Mouse (Mus musculus) retina, postnatal 1 day (tissue): Measurements from ENCODE around the gene Prkaca.
"Not testable (repeated sequence)": the region's sequence is repeated elsewhere in the genome, so short reads cannot be mapped to it uniquely, and the experiment has no call there.

Source experiments
- DNase-seq: peaks from one replicate; pipeline ENCODE4 v3.0.0-alpha.2; 2012

The Prkaca gene

DNA sequence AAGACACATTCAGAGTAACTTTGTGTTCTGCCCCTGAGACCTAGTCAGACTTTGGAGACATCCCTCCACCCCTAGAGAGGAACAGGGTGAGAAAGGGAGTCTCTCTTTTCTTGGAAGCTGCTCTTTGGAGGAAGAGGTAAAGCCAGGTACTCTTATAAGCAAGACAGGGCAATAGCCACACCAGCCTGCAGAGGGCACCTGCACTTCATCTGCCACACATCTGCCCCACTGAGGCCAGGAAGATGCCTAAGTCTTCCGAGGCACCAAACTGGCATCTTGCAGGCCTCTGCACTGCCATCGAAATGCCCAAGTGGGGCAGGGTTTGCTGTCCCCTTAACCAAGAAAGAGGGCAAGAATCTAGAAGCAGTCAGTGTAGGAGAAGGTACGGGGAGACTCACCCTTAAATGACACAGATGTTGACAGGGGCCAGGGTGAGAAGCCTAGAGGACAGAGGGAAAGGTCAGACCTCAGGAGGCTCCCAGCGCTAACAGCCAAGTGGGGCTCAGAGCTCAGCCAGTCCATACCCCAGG, 3.4 kb downstream of the Prkaca start:
- no peak for DNase-seq

DNA sequence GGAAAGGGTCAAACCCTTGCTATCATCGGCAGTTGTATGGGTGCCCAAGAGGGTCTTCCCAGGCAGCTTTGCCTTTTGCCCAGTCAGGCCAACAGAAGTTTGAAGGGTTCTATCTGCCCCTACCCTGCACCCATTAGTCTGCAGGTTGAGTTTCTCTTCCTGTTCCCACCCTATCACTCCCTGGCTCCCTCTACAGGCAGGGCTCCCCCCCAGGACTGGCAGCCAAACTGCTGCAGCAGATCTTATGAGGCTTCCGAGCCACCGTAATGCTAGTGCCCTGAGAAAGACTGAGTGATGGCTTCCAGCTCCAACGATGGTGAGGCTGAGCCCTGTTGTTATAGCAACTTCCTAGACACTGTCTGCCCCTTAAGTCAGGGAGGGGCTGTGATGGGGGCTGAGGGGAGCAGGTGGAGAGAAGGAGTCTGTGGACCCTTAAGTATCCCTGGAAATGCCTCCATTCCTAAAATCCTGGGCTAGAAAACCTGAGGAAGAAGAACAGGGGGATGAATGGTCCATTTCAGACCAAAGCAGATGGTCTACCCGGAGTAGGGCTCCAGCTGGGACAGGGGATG, 4.1 kb downstream of the Prkaca start:
- no peak for DNase-seq

DNA sequence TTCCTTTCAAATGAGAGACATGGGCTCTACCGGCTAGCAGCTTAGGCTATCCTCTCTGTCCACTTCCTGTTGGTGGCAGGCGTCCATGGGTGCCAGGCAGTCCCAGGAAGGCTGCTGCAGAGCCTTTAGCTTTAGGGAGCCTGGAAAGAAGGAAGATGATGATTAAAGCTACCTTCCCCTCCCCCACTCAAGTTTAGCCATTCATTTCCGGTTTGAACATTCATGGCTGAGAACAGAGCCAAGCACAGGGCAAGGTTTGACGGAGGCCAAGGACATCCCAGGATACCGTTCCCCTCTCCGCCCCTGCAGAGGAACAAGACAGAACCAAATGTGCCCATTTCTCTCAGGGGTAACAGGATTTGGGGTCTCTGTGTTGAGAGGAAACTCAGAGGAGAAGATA, 4.9 kb downstream of the Prkaca start:
- DNase-seq, result no peak

DNA sequence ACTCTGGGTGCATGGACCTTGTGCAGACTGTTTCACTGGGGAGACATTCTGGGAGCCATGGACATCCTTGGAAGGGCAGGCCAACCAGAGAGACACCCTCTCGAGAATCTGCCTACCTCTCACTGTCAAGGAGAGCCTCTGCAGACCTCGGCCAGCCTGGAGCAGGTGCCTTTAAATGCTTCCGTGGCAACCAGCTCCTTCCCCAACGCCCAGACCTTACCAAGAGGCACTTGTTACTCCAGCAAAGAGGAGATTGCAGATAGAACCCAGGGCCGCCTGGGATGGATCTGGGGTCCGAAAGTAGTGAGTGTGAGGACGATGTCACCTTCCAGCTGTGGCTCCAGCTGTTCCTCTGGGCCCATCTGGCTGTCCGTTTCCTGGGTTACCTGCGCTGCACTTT, 5.4 kb downstream of the Prkaca start:
- no peak for DNase-seq

DNA sequence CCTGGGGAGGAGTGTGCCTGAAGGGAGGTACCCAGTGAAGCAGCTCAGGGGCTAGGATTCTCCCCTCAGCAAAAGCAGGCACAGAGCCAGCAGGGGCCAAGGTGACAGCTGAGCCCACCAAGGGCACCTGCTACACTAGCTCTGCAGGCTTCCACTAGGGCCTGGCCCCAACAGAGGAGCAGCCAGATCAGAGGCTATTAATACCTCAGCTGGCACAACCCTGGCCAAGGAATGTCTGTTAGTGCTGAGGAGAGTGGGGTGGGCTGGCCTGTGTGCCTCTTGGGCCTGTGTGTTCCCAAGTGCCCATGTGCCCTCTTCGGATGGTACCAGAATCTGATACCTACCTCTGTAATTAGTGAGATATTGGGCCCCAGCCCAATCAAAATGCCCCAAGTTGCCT, 7.5 kb downstream of the Prkaca start:
- DNase-seq, result no peak

DNA sequence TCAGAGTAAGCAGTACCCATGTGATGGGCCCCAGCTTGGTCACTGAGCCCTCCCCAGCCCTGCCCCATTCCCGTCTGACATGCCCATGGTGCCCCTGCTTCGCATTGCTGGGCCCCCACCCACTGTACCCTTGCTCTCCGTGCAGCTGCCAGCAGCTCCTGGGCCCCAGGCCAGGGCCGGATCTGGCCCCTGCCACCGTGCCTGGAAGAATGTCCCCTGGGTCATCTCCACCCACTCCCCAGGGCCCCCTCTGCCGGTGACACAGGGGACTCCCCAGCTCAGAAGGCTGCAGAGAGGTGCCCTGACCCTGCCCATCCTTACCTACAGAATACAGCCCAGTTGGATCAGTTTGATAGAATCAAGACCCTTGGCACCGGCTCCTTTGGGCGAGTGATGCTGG, 8.1 kb downstream of the Prkaca start:
- DNase-seq, result no peak

DNA sequence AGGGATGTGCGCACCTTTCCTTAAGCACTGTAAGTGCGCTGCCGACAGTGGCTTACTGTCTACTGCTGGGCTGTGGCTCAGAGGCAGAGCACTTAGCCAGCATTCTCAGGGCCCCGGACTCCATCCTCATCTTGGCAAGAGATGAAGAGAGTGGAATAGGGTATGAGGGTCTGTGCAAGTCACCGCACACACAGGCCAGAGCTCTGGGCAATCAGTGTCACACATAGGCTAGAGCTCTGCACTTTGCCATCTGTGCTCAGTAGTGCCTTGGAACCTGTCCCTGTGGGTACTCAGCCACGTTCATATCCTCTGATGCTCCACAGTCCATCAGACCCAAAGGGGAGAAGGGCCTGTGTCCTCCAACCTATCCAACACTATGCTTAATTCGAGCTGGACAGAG, 8.7 kb downstream of the Prkaca start:
- DNase-seq, result no peak

DNA sequence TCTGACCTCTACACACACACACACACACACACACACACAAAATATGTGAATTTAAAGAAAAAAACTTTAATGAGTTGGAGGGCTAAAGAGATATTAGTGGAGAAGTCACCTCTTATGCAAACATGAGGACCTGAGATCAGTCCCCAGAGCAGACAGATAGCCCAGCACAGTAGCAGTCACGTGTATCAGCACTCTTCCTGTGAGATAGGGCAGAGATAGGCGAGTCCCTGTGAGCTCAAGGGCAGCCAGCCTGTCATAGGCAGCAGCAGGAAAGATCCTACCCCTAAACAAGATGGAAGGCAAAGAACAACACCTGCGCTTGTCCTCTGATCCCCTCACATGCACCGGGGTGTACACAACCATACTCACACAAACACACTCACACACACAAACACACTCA, 9.7 kb downstream of the Prkaca start:
- DNase-seq, result no peak

DNA sequence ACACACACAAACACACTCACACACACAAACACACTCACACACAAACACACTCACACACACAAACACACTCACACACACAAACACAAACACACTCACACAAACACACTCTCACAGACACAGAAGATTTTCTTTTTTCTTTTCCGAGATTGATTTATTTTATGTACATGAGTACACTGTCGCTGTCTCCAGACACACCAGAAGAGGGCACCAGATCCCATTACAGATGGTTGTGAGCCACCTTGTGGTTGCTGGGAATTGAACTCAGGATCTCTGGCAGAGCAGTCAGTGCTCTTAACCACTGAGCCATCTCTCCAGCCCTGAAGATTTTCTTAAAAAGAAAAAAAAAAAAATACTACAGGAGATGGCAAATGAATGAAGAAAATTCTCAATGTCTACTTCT, 10.4 kb downstream of the Prkaca start:
- not testable (repeated sequence) for DNase-seq

DNA sequence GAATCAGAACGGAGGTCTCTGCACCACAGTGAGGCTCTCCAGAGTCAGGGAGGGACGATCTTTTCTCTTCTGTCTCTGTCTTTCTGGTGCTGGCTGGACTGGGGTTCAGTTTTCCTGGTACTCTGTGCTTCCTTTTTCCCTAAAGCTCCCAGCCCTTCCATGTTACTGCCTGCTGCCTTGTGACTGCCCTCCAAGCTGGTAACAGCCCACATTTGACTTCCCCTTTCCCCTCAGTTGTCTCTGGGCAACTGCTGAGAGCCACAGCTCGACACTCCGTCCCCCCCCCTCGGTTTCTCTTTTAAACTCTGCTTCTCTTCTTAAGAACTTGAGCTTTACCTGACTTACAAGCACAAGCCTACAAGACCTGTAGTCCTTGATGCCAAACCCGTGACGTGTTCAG, 16.4 kb downstream of the Prkaca start:
- no peak for DNase-seq

DNA sequence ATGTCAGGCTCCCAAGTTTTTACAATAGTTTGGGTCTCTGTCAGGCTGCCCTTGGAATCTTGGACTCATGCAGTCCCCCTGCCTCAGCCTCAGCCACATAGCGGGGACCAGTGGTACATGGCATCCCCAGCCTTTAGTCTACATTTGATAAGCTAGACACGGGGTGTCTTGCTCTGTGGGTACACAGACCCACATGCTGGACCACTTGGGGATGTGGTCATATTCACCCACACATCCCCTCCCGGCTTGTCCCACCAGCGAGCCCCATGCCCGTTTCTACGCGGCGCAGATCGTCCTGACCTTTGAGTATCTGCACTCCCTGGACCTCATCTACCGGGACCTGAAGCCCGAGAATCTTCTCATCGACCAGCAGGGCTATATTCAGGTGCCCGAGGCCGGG, 17.4 kb downstream of the Prkaca start:
- DNase-seq, result no peak

DNA sequence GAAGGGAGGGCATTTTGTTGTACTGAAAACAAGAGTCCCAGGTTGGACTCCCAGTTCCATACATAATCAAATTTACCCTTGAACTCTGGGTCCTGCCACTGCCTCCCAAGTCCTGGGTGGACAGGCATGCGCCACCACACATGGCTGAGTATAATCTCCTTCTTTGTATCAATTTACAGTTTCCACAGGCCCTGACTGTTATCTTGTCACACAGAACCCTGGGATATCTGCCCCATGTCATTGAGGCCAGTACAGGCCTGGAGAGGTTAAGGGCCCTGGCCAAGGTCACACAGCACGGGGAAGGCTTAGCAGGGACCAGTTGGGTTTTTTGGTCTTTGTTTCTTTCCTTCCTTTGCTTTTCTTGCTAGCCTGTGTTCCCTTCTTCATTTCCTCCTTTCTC, 19.7 kb downstream of the Prkaca start:
- DNase-seq, result no peak

DNA sequence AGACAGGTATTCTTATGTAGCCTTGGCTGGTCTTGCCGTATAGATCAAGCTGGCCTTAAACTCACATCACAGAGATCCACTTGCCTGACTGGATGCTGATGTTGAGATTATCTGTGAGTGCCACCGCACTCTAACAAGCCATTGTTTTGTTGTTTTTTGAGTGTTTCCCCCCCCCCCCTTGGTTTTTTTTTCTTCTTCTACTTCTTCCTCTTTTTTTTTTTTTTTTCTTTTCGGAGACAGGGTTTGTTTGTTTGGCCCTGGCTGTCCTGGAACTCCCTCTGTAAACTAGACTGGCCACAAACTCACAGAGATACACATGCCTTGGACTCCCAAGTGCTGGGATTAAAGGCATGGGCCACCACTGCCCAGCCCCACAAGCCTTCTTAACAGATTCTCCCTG, 21.2 kb downstream of the Prkaca start:
- DNase-seq, result no peak

DNA sequence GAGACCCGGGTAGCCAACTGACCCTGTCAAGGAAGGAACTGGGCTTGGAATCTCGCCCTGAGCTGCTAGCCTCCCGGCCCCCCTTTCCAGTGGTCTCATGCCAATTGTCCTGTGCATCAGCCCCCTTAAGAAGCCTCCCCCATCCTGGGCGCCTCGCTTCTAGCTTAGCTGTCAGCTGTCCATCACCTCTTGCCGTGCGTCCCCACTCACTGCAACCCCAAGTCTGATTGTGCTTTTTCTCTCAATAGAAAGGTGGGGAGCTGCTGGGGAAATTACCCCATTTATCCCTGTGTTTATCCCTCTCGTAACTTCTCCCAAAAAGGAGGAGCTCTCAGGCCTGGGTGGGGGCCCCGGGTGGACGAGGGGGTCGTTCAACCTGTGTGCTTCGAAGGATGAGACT, 23.2 kb downstream of the Prkaca start:
- peak; percentile 20 for DNase-seq

DNA sequence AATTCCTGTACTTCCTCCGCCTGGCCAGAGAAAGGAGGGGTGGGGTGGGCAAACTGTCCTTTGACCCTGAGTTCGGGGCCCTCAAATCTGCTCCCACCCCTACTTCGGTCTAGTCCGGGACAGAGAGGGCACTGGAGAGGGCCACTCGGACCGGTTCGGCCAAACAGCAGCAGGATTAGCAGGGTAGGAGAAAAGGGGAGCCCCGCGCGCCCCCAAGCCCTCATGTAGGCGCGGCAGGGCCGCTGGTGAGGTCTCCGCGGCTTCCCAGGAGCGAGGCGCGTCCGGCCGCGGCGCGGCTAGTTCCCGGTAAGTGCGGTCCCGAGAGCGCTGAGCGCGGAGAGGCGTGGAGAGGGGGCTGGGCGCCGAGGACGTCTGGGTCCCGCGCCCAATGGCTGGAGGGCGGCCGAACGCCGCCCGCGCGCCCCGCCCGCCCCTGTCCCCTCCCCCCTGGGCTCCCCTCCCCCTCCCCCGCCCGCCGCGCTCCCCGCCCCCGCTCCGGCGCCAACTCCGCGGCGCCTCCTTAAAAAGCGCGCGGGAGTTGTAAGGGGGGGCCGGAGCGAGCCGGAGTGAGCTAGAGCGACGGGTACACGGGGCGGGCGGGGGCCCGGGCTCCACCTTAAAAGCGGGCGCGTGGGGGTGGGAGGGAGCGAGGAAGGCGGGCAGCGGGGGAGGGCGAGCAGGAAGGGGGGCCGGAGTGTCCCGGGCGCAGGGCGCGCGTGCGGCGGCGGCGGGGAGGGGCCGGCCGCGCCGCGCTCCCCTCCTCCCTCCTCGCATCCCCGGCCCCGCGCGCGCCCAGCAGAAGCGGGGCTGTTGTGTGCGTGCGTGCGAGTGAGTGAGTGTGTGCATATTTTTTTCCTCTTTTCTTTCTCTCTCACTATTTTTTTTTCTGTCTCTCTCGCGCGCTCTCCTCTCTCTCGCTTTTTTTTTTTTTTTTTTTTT, 24.0 kb downstream of the Prkaca start:
- peak; percentile 93 for DNase-seq

DNA sequence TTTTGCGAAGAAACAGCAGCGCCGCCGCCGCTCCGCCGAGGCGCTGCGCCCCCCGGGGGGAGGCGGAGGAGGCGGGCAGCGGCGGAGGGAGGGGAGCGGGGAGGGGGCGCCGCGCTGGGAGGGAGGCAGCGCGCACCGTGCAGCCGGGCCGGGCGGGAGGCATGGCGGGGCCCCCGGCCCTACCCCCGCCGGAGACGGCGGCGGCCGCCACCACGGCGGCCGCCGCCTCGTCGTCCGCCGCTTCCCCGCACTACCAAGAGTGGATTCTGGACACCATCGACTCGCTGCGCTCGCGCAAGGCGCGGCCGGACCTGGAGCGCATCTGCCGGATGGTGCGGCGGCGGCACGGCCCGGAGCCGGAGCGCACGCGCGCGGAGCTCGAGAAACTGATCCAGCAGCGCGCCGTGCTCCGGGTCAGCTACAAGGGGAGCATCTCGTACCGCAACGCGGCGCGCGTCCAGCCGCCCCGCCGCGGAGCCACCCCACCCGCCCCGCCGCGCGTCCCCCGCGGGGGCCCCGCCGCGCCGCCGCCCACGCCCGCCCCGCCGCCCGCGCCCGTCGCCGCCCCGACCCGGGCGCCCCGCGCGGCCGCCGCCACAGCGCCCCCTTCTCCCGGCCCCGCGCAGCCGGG, 24.8 kb downstream of the Prkaca start, which contains the start of gene Samd1:
Gene Samd1, plus strand, starts transcription at position 162 of the 631 bp plus-strand sequence.
- DNase-seq, result peak; percentile 76

DNA sequence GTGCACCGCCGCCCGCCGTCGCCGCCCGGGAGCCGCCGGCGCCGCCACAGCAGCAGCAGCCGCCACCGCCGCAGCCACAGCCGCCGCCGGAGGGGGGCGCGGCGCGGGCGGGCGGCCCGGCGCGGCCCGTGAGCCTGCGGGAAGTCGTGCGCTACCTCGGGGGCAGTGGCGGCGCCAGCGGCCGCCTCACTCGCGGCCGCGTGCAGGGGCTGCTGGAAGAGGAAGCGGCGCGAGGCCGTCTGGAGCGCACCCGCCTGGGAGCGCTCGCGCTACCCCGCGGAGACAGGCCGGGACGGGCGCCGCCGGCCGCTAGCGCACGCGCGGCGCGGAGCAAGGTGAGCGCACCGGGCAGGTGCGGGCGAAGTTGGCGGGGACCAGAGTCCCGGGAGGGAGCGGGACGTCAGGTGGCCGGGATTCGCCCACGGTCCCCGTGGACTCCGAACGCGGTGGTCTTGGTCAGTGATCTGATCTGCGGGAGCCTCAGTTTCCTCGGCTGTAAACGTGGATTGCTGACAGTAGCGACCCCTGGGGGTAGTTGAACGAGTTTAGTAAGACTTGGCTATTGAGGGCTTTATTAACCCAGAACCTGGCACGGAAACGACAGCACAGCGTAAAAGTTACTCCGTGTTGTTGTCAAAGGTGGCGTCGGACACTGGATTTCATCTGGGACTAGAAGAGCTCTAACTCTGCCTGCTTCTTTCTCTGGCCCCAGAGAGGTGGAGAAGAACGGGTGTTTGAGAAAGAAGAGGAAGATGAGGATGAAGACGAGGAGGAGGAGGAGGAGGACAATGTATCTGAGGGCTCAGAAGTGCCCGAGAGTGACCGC, 25.7 kb downstream of the Prkaca start:
- peak; percentile 75 for DNase-seq

DNA sequence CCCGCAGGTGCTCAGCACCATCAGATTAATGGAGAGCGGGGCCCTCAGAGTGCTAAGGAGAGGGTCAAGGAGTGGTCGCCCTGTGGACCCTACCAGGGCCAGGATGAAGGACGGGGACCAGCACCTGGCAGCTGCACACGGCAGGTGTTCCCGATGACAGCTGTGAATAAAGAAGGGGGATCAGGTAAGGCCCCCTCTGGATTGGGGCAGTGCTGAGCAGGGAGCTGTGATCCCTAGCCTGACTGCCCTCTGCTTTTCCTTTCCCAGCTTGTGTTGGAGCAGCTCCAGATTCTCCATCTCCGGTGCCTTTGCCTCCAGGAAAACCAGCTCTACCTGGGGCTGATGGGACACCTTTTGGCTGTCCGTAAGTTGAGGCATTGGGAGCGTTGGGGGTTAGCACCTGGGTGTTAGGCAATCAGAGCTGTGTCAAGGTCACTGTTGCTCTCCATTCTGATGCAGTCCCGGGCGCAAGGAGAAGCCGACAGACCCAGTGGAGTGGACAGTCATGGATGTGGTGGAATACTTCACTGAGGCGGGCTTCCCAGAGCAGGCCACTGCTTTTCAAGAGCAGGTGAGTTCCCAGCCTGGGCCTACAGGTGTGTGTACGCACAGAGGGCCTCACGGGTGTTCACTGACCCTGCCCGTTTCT, 26.4 kb downstream of the Prkaca start:
- DNase-seq, result no peak

DNA sequence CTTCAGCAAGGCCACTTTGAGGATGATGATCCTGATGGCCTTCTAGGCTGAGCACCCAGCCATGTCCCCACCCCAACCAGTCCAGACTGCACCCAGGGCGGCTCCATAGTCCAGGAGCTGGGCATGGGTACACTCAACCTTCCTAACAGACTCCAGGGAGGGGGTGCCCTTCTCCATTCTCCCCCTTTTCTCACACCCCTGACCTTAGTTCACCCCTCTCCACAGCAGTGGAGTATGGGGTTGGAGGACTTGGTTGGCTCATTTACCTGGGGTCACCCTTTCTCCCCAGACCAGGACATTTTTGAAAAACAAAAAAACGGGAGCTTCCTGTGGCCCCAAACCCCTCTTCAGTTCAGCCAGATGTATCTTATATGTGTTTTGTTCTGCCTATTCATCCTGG, 27.0 kb downstream of the Prkaca start:
- no peak for DNase-seq

DNA sequence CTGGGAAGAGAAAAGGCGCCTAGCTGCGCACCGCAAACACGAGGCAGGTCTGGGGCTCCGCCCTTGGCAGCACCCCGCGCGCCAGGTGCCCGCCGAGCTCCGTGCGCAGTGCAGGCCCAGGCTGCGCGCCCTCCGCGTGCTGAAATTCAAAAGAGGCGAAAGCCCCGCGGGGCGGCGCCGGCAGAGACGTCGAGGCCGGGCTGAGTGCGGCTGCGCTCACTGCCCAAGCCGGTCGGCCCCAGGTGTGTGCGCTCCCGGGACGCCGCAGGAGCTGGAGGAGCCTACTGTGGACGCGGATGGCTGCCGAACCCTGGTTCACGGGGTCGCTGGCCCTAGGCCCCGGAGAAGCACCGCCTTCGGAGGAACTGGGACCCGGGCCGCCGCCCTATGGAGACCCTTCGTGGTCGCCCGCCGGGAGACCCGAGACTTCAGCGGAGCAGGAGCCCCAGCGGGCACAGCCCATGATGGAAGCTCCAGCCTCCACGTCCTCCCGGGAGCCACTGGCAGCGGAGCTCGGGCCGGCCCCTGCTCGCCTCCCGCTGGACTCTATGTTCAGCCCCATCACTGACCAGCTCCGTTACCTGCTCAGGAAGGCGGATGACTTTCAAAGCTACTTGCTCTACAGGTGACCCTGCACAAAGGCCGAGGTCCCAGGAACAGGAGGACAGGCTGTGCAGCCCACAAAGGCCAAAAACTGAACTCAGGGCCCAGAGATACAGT, 28.6 kb downstream of the Prkaca start, which contains the start of gene 1700067K01Rik:
Gene 1700067K01Rik, plus strand, starts transcription at position 222 of the 720 bp plus-strand sequence.
- no peak for DNase-seq

DNA sequence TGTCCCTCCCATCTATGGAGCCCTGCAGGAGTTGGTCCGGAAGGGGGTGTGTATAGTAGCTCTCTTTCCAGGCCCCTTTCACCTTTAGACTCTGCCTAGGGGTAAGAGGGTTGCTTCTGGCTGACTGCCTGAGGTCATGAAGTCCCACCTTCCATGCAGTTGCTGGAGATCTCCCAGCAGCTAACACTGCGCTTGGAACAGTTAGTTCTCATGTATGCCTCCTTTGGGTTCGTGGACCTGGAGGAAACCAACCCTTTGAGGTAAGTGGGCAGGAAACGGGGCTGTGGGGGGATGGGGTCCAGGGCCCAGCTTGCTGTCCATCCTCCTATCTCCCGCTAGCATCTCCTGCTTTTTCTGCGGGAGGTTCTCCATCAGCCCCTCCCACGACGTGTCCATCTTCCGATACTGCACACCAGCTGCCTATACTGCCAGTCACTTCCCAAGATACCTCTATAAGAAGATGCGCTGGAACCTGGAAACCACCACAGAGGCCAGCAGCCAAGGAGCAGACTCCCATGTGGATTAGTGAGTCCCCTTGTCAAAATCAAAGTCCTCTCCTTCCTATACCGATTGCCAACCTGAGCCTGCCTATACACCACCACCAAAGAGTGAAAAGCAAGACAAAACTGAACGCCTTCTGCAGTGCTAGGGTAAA, 30.3 kb downstream of the Prkaca start:
- DNase-seq, result no peak
